9 mouse cellular contexts compared by ENCODE assay signal in genomic region chr4:128734721-128735671, GRCm38 (mm10). TPM values are rescaled to one million over a fixed set of nuclear protein-coding genes. Genes with fewer than 3 reads are reported as not detected.
DNase-seq lines count a peak whose midpoint lies in the region; ATAC-seq lines count a peak whose summit lies in the region.
"Had no signal": no experiment of that assay in that cellular context is flagged by ENCODE, and none has a peak within 500 bp of the region (broad histone marks: within the 10 kb centered on the region; RNA-seq: fewer than 3 reads in every experiment).

No protein-coding gene starts in this region.

- H3K4me2 ChIP-seq in limb, embryonic 13.5 days (replicated peaks) = peak overlapping the region; percentile 30
- H3K4me2 ChIP-seq in neural tube, embryonic 14.5 days (ENCODE audit: low read depth, low read length) = peak overlapping the region; percentile 23; the same call in 1 of the 2 replicates

- H3K4me1 ChIP-seq in limb, embryonic 13.5 days = peaks cover 79% of the 10 kb centered on the region
- H3K4me1 ChIP-seq in neural tube, embryonic 14.5 days (ENCODE audit: control insufficient read depth, insufficient read depth, low read length) = peaks cover 73% of the 10 kb centered on the region

- H3K4me3 ChIP-seq in limb, embryonic 13.5 days = no peak overlapping the region
- no peak overlapping the region for H3K4me3 ChIP-seq in neural tube, embryonic 14.5 days (ENCODE audit: low read depth, low read length)

- no peaks in the 10 kb centered on the region for H3K27me3 ChIP-seq in limb, embryonic 13.5 days
- no peaks in the 10 kb centered on the region for H3K27me3 ChIP-seq in neural tube, embryonic 14.5 days (ENCODE audit: control insufficient read depth, insufficient read depth, low read length)

- 0 out of 2 replicates have a peak overlapping the region, but pooled peaks have one; percentile 13 for H3K9ac ChIP-seq in limb, embryonic 13.5 days
- H3K9ac ChIP-seq in neural tube, embryonic 14.5 days (replicated peaks; ENCODE audit: low read depth, low read length) = 0 out of 2 replicates have a peak overlapping the region, but pooled peaks have one; percentile 39
- H3K9ac ChIP-seq: liver, embryonic 14.5 days had no signal

- WGBS in limb, embryonic 13.5 days = 61% methylated on average over 18 of the region's 18 CpGs
- WGBS in neural tube, embryonic 14.5 days = 72% methylated on average over 18 of the region's 18 CpGs

- no peaks in the 10 kb centered on the region for H3K9me3 ChIP-seq in limb, embryonic 13.5 days
- H3K9me3 ChIP-seq in neural tube, embryonic 14.5 days (ENCODE audit: control insufficient read depth, low read length) = no peaks in the 10 kb centered on the region

- H3K36me3 ChIP-seq in limb, embryonic 13.5 days = peaks cover 27% of the 10 kb centered on the region
- peaks cover 3% of the 10 kb centered on the region; the same call in 1 of the 2 replicates for H3K36me3 ChIP-seq in neural tube, embryonic 14.5 days (ENCODE audit: control insufficient read depth, insufficient read depth, low read length)

- peak; percentile 71 to 75 for DNase-seq in cerebellum, postnatal 10 days
- DNase-seq in cerebellum, adult 11 months = no peak
- peak; percentile 85 for DNase-seq in ZHBTc4 (ENCODE audit: low read depth, low spot score)
- DNase-seq in heart, postnatal 4 days = peak; percentile 52
- no peak for DNase-seq in ovary, postnatal 14 days (ENCODE audit: low spot score)

- peak overlapping the region; percentile 75; the same call in 1 of the 2 replicates for H3K27ac ChIP-seq in limb, embryonic 13.5 days
- H3K27ac ChIP-seq in neural tube, embryonic 14.5 days (ENCODE audit: low read depth, low read length) = no peak overlapping the region; the same call in none of the 2 replicates
- H3K27ac ChIP-seq: liver, embryonic 14.5 days had no signal

- no peak for ATAC-seq in limb, embryonic 13.5 days (ENCODE audit: low FRiP score, low read depth)
- ATAC-seq in neural tube, embryonic 14.5 days (ENCODE audit: low read depth) = no peak
- no peak for ATAC-seq in erythroid progenitor cell, adult 5-6 weeks (replicated peaks; ENCODE audit: low FRiP score, poor library complexity, severe bottlenecking)

RNA-seq across cellular contexts. Expression of gene A3galt2, which starts 20.2 kb away (rescaled TPM):
- total RNA-seq in heart, postnatal 4 days (2021) = under 1 TPM; 0.20 to 0.36 TPM
- 0.09 and 0.15 TPM in 2 replicates for polyA plus RNA-seq in limb, embryonic 13.5 days (2015; fragmentation: Nextera tagmentation; extraction: Ambion mirVana)
- 0.45 and 0.51 TPM in 2 replicates for polyA plus RNA-seq in neural tube, embryonic 14.5 days (2014; fragmentation: Nextera tagmentation; extraction: Ambion mirVana)
- total RNA-seq in erythroid progenitor cell, adult 5-6 weeks (2015; ENCODE audit: low replicate concordance) = not detected in 2 replicates
- total RNA-seq in erythroid progenitor cell, adult 5-6 weeks (2017; ENCODE audit: low replicate concordance) = 0.08 TPM in 1 of 2 replicates, not detected in the other

Comparison
In these comparisons a context has a peak if more than half of its experiments do, and no peak if none do; other contexts are left out.
1. DNase-seq: peak in cerebellum, postnatal 10 days (2 of 2), ZHBTc4 (single experiment) and heart, postnatal 4 days (single experiment); none in cerebellum, adult 11 months (single experiment) and ovary, postnatal 14 days (single experiment).